Mouse (Mus musculus): ENCODE measurements at regions not wholly inside any gene's neighbourhood (a gene's known extent, or its start where the extent isn't known, plus 50 kb on each side); places are given as distances from the start of the nearest gene placed in this dataset.

- Histone ChIP-seq H3K36me3 (no peaks in the 10 kb centered on the region), H3K9me3 (no peaks in the 10 kb centered on the region), H3K4me1 (replicated peaks) (no peaks in the 10 kb centered on the region), H3K27me3 (ENCODE audit: insufficient read depth, poor library complexity, severe bottlenecking) (no peaks in the 10 kb centered on the region), H3K4me3 (no peak overlapping the region), H3K27ac (no peak overlapping the region)
- DNase-seq (ENCODE audit: low spot score) = no peak
Measured at GRCm38 (mm10) chr14:72877132-72877531, 167.3 kb upstream of the Fndc3a start.

- Histone ChIP-seq H3K4me1 (replicated peaks) (peaks cover 12% of the 10 kb centered on the region), H3K27me3 (ENCODE audit: insufficient read depth, poor library complexity, severe bottlenecking) (no peaks in the 10 kb centered on the region), H3K9me3 (no peaks in the 10 kb centered on the region), H3K4me3 (no peak overlapping the region), H3K36me3 (no peaks in the 10 kb centered on the region), H3K27ac (no peak overlapping the region)
- 84% methylated on average over 3 of the region's 3 CpGs for WGBS
- no peak for DNase-seq (ENCODE audit: low spot score)
Measured at GRCm38 (mm10) chr14:72873494-72873893, 163.7 kb upstream of the Fndc3a start.

GRCm38 (mm10) chr14:72869188-72869749 is 159.5 kb upstream of the Fndc3a start:
- Histone ChIP-seq H3K4me1 (replicated peaks) (peaks cover 12% of the 10 kb centered on the region), H3K9me3 (no peaks in the 10 kb centered on the region), H3K27me3 (ENCODE audit: insufficient read depth, poor library complexity, severe bottlenecking) (no peaks in the 10 kb centered on the region), H3K27ac (peak overlapping the region; percentile 62), H3K36me3 (no peaks in the 10 kb centered on the region), H3K4me3 (peak overlapping the region; percentile 32)
- DNase-seq (ENCODE audit: low spot score) = peak; percentile 10
- 56% methylated on average over 20 of the region's 20 CpGs for whole genome bisulfite sequencing

- no peak overlapping the region for H3K27ac ChIP-seq
- no peak for DNase-seq (ENCODE audit: low spot score)
- H3K9me3 ChIP-seq = no peaks in the 10 kb centered on the region
- no peak overlapping the region for H3K4me3 ChIP-seq
- 89% methylated on average over 2 of the region's 2 CpGs for WGBS
- H3K4me1 ChIP-seq (replicated peaks) = peaks cover 12% of the 10 kb centered on the region
- no peaks in the 10 kb centered on the region for H3K36me3 ChIP-seq
- no peaks in the 10 kb centered on the region for H3K27me3 ChIP-seq (ENCODE audit: insufficient read depth, poor library complexity, severe bottlenecking)
Measured at GRCm38 (mm10) chr14:72866896-72867295, 157.1 kb upstream of the Fndc3a start.

- no peak for DNase-seq (ENCODE audit: low spot score)
- H3K27ac ChIP-seq = no peak overlapping the region
- no peaks in the 10 kb centered on the region for H3K9me3 ChIP-seq
- no peaks in the 10 kb centered on the region for H3K36me3 ChIP-seq
- H3K27me3 ChIP-seq (ENCODE audit: insufficient read depth, poor library complexity, severe bottlenecking) = no peaks in the 10 kb centered on the region
- peaks cover 12% of the 10 kb centered on the region for H3K4me1 ChIP-seq (replicated peaks)
- no peak overlapping the region for H3K4me3 ChIP-seq
Measured at GRCm38 (mm10) chr14:72865531-72865930, 155.7 kb upstream of the Fndc3a start.

GRCm38 (mm10) chr14:72864792-72865191 is 155.0 kb upstream of the Fndc3a start:
- H3K36me3 ChIP-seq = no peaks in the 10 kb centered on the region
- H3K4me3 ChIP-seq = no peak overlapping the region
- H3K4me1 ChIP-seq (replicated peaks) = peaks cover 9% of the 10 kb centered on the region
- no peaks in the 10 kb centered on the region for H3K9me3 ChIP-seq
- H3K27me3 ChIP-seq (ENCODE audit: insufficient read depth, poor library complexity, severe bottlenecking) = no peaks in the 10 kb centered on the region
- WGBS = 92% methylated on average over 4 of the region's 4 CpGs
- H3K27ac ChIP-seq = no peak overlapping the region
- no peak for DNase-seq (ENCODE audit: low spot score)

- Histone ChIP-seq H3K4me1 (replicated peaks) (peaks cover 2% of the 10 kb centered on the region; the same call in 1 of the 2 replicates), H3K36me3 (no peaks in the 10 kb centered on the region), H3K27me3 (ENCODE audit: insufficient read depth, poor library complexity, severe bottlenecking) (no peaks in the 10 kb centered on the region), H3K27ac (no peak overlapping the region), H3K9me3 (no peaks in the 10 kb centered on the region), H3K4me3 (no peak overlapping the region)
- WGBS = 73% methylated on average over 5 of the region's 5 CpGs
- no peak for DNase-seq (ENCODE audit: low spot score)
Measured at GRCm38 (mm10) chr14:72864130-72864529, 154.3 kb upstream of the Fndc3a start.

GRCm38 (mm10) chr14:72862806-72863526 is 153.2 kb upstream of the Fndc3a start:
- no peak overlapping the region for H3K4me3 ChIP-seq
- H3K4me1 ChIP-seq (replicated peaks) = no peaks in the 10 kb centered on the region
- no peaks in the 10 kb centered on the region for H3K27me3 ChIP-seq (ENCODE audit: insufficient read depth, poor library complexity, severe bottlenecking)
- no peaks in the 10 kb centered on the region for H3K9me3 ChIP-seq
- H3K36me3 ChIP-seq = no peaks in the 10 kb centered on the region
- DNase-seq (ENCODE audit: low spot score) = no peak
- 81% methylated on average over 7 of the region's 7 CpGs for WGBS
- H3K27ac ChIP-seq = no peak overlapping the region

- no peaks in the 10 kb centered on the region for H3K4me1 ChIP-seq (replicated peaks)
- H3K27ac ChIP-seq = no peak overlapping the region
- no peaks in the 10 kb centered on the region for H3K9me3 ChIP-seq
- 95% methylated on average over 1 of the region's 1 CpGs for WGBS
- DNase-seq (ENCODE audit: low spot score) = no peak
- no peak overlapping the region for H3K4me3 ChIP-seq
- no peaks in the 10 kb centered on the region for H3K36me3 ChIP-seq
- no peaks in the 10 kb centered on the region for H3K27me3 ChIP-seq (ENCODE audit: insufficient read depth, poor library complexity, severe bottlenecking)
Measured at GRCm38 (mm10) chr14:72854226-72854625, 144.4 kb upstream of the Fndc3a start.

- Histone ChIP-seq H3K27ac (no peak overlapping the region), H3K27me3 (ENCODE audit: insufficient read depth, poor library complexity, severe bottlenecking) (no peaks in the 10 kb centered on the region), H3K9me3 (no peaks in the 10 kb centered on the region), H3K4me3 (no peak overlapping the region), H3K4me1 (replicated peaks) (no peaks in the 10 kb centered on the region), H3K36me3 (no peaks in the 10 kb centered on the region)
- WGBS = 94% methylated on average over 3 of the region's 3 CpGs
- no peak for DNase-seq (ENCODE audit: low spot score)
Measured at GRCm38 (mm10) chr14:72853104-72853503, 143.3 kb upstream of the Fndc3a start.

GRCm38 (mm10) chr14:72850884-72851283 is 141.1 kb upstream of the Fndc3a start:
- Histone ChIP-seq H3K27ac (no peak overlapping the region), H3K4me3 (no peak overlapping the region), H3K9me3 (no peaks in the 10 kb centered on the region), H3K36me3 (no peaks in the 10 kb centered on the region), H3K27me3 (ENCODE audit: insufficient read depth, poor library complexity, severe bottlenecking) (no peaks in the 10 kb centered on the region), H3K4me1 (replicated peaks) (no peaks in the 10 kb centered on the region; the same call in 1 of the 2 replicates)
- no peak for DNase-seq (ENCODE audit: low spot score)
- 88% methylated on average over 3 of the region's 3 CpGs for WGBS

- 91% methylated on average over 4 of the region's 4 CpGs for WGBS
- Histone ChIP-seq H3K4me1 (replicated peaks) (peaks cover 4% of the 10 kb centered on the region; the same call in 1 of the 2 replicates), H3K9me3 (no peaks in the 10 kb centered on the region), H3K36me3 (no peaks in the 10 kb centered on the region), H3K27me3 (ENCODE audit: insufficient read depth, poor library complexity, severe bottlenecking) (no peaks in the 10 kb centered on the region), H3K27ac (no peak overlapping the region), H3K4me3 (no peak overlapping the region)
- no peak for DNase-seq (ENCODE audit: low spot score)
Measured at GRCm38 (mm10) chr14:72848271-72848955, 138.6 kb upstream of the Fndc3a start.

GRCm38 (mm10) chr14:72847466-72847865 is 137.7 kb upstream of the Fndc3a start:
- H3K4me1 ChIP-seq (replicated peaks) = peaks cover 4% of the 10 kb centered on the region; the same call in 1 of the 2 replicates
- DNase-seq (ENCODE audit: low spot score) = no peak
- H3K4me3 ChIP-seq = no peak overlapping the region
- WGBS = 72% methylated on average over 7 of the region's 7 CpGs
- no peaks in the 10 kb centered on the region for H3K27me3 ChIP-seq (ENCODE audit: insufficient read depth, poor library complexity, severe bottlenecking)
- H3K27ac ChIP-seq = no peak overlapping the region
- no peaks in the 10 kb centered on the region for H3K9me3 ChIP-seq
- no peaks in the 10 kb centered on the region for H3K36me3 ChIP-seq

All from hindbrain, embryonic 10.5 days (tissue).